Mouse (Mus musculus): Measurements from ENCODE around the gene Elmo1.

GRCm38 (mm10) chr13:20121385-20122043 lies 31.1 kb downstream of the Elmo1 start:
- TF ChIP-seq CTCF (IDR thresholded peaks at IDR 0.05; ENCODE audit: low read depth) = no peak
- TF ChIP-seq EP300 (IDR thresholded peaks at IDR 0.05; ENCODE audit: low read depth) = no peak
